Mouse (Mus musculus) heart, postnatal 0 days (tissue): ENCODE measurements around the gene Bhlhe23. TPM values are rescaled to one million over a fixed set of nuclear protein-coding genes. Genes with fewer than 3 reads are reported as not detected.
A peak's percentile ranks its signal among the peaks of the same experiment; 100 is the strongest.

Source experiments
- ATAC-seq: fragments of 200-750 bp; cut with Nextera tagmentation; 2 replicates; pipeline ENCODE4 v1.8.0; 2017; ENCODE audit warnings: low read depth, moderate number of reproducible peaks, moderate library complexity; ENCODE audit not compliant: insufficient read depth
- DNase-seq: peaks from one replicate; pipeline ENCODE4 v3.0.0-alpha.2; 2016; ENCODE audit warnings: low spot score
- H3K27ac ChIP-seq: fragments of 300-500 bp; sonication (generic); 2 replicates; pipeline ENCODE4 v1.5.1; 2014; ENCODE audit warnings: low read depth, mild to moderate bottlenecking
- H3K27me3 ChIP-seq: fragments of 300-500 bp; sonication (generic); 2 replicates; pipeline ENCODE4 v1.6.1; 2014; ENCODE audit warnings: low read length, mixed read lengths; ENCODE audit not compliant: control insufficient read depth, insufficient read depth
- H3K36me3 ChIP-seq: fragments of 300-500 bp; sonication (generic); replicated peaks from 2 replicates; pipeline ENCODE4 v1.6.1; 2014; ENCODE audit warnings: low read length, mixed read lengths; ENCODE audit not compliant: control insufficient read depth, insufficient read depth
- H3K4me1 ChIP-seq: fragments of 300-500 bp; sonication (generic); 2 replicates; pipeline ENCODE4 v1.6.1; 2014; ENCODE audit warnings: antibody characterized with exemption; ENCODE audit not compliant: control insufficient read depth, insufficient read depth
- H3K4me2 ChIP-seq: fragments of 300-500 bp; sonication (generic); 2 replicates; pipeline ENCODE4 v1.6.1; 2014; ENCODE audit warnings: low read depth, mild to moderate bottlenecking, low read length, moderate library complexity
- H3K4me3 ChIP-seq: fragments of 300-500 bp; sonication (generic); 2 replicates; pipeline ENCODE4 v1.5.1; 2014; ENCODE audit warnings: low read depth, low read length
- H3K9ac ChIP-seq: fragments of 300-500 bp; sonication (generic); replicated peaks from 2 replicates; pipeline ENCODE4 v1.6.1; 2014; ENCODE audit warnings: low read depth, low read length, mixed read lengths
- H3K9me3 ChIP-seq: fragments of 300-500 bp; sonication (generic); replicated peaks from 2 replicates; pipeline ENCODE4 v1.6.1; 2016; ENCODE audit warnings: low read length; ENCODE audit not compliant: control insufficient read depth
- CTCF ChIP-seq: IDR thresholded peaks from 2 replicates; pipeline ENCODE4 v1.5.1; 2016; ENCODE audit warnings: antibody characterized with exemption, control low read depth, low read depth
- EP300 ChIP-seq: IDR thresholded peaks from 2 replicates; pipeline ENCODE4 v1.6.1; 2016; ENCODE audit warnings: antibody characterized with exemption, low read depth
- WGBS: fragments of 180-500 bp; shearing (Covaris S2); extraction: QIAGEN DNeasy Blood & Tissue Kit; methylation state at CpG from one replicate; pipeline ENCODE4 v1.1.7; 2014; 5-methylcytosine and 5-hydroxymethylcytosine counted together
- polyA plus RNA-seq: library from polyadenylated mRNA; unstranded; fragments of >200 nt; fragmentation: Nextera tagmentation; extraction: Ambion mirVana; gene quantifications from 2 replicates; pipeline ENCODE4 v1.2.1, GENCODE M21; 2015
- total RNA-seq: library from RNA; depleted of rRNA; stranded (reverse); fragments of >200 nt; gene quantifications from 2 replicates; pipeline ENCODE4 v1.2.3, GENCODE M21; 2014; ENCODE audit warnings: low replicate concordance

Bhlhe23 gene
- total and polyA plus RNA-seq, 2 experiments from 2014 or later: not detected

GRCm38 (mm10) chr2:180787566-180788232 lies 11.0 kb upstream of the Bhlhe23 start:
- H3K9me3 ChIP-seq: no peaks in the 10 kb centered on the region
- peaks cover 14% of the 10 kb centered on the region for H3K27me3 ChIP-seq
- H3K36me3 ChIP-seq: no peaks in the 10 kb centered on the region
- H3K4me3 ChIP-seq: no peak overlapping the region
- ATAC-seq: peak; percentile 10; the same call in 1 of the 2 replicates
- no peak for DNase-seq
- H3K27ac ChIP-seq: peak overlapping the region; percentile 62
- peaks cover 10% of the 10 kb centered on the region; the same call in 1 of the 2 replicates for H3K4me1 ChIP-seq
- WGBS: 66% methylated on average over 13 of the region's 13 CpGs
- TF ChIP-seq CTCF (no peak), EP300 (no peak)
- no peak overlapping the region for H3K4me2 ChIP-seq
- no peak overlapping the region for H3K9ac ChIP-seq

DNA sequence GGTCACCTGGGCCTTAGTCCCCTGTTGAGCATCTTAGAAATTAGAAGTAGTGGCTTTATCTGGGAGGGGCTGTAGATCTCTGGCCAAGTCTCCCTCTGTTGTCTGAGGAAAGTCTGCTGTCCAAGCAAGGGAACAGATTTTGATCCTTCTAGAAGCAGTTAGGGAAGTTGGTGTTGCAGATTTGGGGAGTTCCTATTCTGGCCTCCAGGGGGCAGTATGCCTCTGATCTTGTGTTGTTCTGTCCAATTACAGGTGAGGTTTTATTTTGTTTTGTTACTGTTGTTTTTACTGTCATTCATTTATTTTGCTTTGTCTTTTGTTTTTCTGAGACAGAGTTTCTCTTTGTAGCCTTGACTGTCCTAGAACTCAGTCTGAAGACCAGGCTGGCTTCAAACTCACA lies 10.0 kb upstream of the Bhlhe23 start:
- Histone ChIP-seq H3K9me3 (no peaks in the 10 kb centered on the region), H3K4me3 (no peak overlapping the region), H3K36me3 (no peaks in the 10 kb centered on the region), H3K27ac (no peak overlapping the region), H3K9ac (no peak overlapping the region), H3K27me3 (peaks cover 14% of the 10 kb centered on the region), H3K4me2 (no peak overlapping the region), H3K4me1 (peaks cover 10% of the 10 kb centered on the region; the same call in 1 of the 2 replicates)
- TF ChIP-seq CTCF (peak; percentile 56), EP300 (no peak)
- ATAC-seq (no peak), DNase-seq (no peak)

GRCm38 (mm10) chr2:180780282-180780681 lies 3.6 kb upstream of the Bhlhe23 start:
- H3K9ac ChIP-seq: no peak overlapping the region
- DNase-seq (no peak), ATAC-seq (no peak)
- no peaks in the 10 kb centered on the region for H3K4me1 ChIP-seq
- no peaks in the 10 kb centered on the region for H3K36me3 ChIP-seq
- no peaks in the 10 kb centered on the region for H3K9me3 ChIP-seq
- 16% methylated on average over 2 of the region's 2 CpGs for WGBS
- no peak overlapping the region for H3K4me2 ChIP-seq
- H3K4me3 ChIP-seq: no peak overlapping the region
- H3K27me3 ChIP-seq: peaks cover 58% of the 10 kb centered on the region
- H3K27ac ChIP-seq: no peak overlapping the region
- no peak for TF ChIP-seq EP300
- TF ChIP-seq CTCF: no peak

GRCm38 (mm10) chr2:180779226-180780104 lies 2.8 kb upstream of the Bhlhe23 start:
- ATAC-seq: no peak; the same call in 1 of the 2 replicates
- H3K27me3 ChIP-seq: peaks cover 65% of the 10 kb centered on the region

DNA sequence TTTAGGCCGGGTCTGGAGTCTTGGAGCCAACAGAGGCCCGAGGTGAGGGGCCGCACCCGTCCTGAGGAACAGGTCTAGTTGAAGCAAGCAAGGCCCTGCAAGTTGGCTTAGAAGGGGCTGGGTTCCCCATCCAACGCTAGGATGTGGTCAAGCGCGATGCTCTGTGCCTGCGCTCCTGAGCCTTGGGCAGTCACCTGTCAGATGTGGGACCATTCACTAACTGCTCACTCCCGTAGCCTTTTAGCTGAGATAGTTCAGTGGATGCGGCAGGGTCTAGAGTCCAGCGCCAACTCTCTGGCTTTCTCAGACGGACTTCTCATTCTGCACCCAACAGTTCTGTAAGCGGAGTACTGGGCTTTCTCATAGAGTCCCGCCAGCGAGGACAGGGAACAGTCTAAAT lies 1.1 kb downstream of the Bhlhe23 start:
- TF ChIP-seq EP300 (no peak), CTCF (no peak)
- no peak overlapping the region for H3K4me3 ChIP-seq
- no peaks in the 10 kb centered on the region for H3K36me3 ChIP-seq
- H3K9me3 ChIP-seq: no peaks in the 10 kb centered on the region
- no peak overlapping the region for H3K4me2 ChIP-seq
- no peak for DNase-seq
- H3K27ac ChIP-seq: no peak overlapping the region
- WGBS: 5% methylated on average over 15 of the region's 15 CpGs
- H3K9ac ChIP-seq: no peak overlapping the region
- no peak for ATAC-seq
- H3K4me1 ChIP-seq: no peaks in the 10 kb centered on the region
- peaks cover 85% of the 10 kb centered on the region for H3K27me3 ChIP-seq

More at GRCm38 (mm10) chr2:180779226-180780104, 2.8 kb upstream of the Bhlhe23 start:
- Histone ChIP-seq H3K27ac (no peak overlapping the region), H3K4me2 (no peak overlapping the region), H3K4me3 (no peak overlapping the region), H3K36me3 (no peaks in the 10 kb centered on the region), H3K9me3 (no peaks in the 10 kb centered on the region), H3K4me1 (no peaks in the 10 kb centered on the region), H3K9ac (no peak overlapping the region)
- TF ChIP-seq EP300 (no peak), CTCF (peak; percentile 97)
- DNase-seq: peak; percentile 35
- whole genome bisulfite sequencing: 24% methylated on average over 12 of the region's 12 CpGs
